Mouse (Mus musculus) macrophage (primary cell): ENCODE data around the gene Tatdn2. TPM values are rescaled to one million over a fixed set of nuclear protein-coding genes. Genes with fewer than 3 reads are reported as not detected.

Experiments used
- H3K27ac ChIP-seq: fragments of 350-480 bp; formaldehyde crosslinking; 2 replicates; pipeline ENCODE4 v1.9.0; 2021
- H3K36me3 ChIP-seq: fragments of 350-480 bp; formaldehyde crosslinking; 2 replicates; pipeline ENCODE4 v1.9.0; 2021; ENCODE audit errors: inconsistent target
- H3K4me3 ChIP-seq: fragments of 350-480 bp; formaldehyde crosslinking; 2 replicates; pipeline ENCODE4 v1.9.0; 2021; ENCODE audit errors: inconsistent target
- H3K79me2 ChIP-seq: fragments of 350-480 bp; formaldehyde crosslinking; 2 replicates; pipeline ENCODE4 v1.9.0; 2021; ENCODE audit errors: inconsistent target
- WGBS: methylation state at CpG from one replicate; pipeline ENCODE4 v1.1.7; 2026; ENCODE audit warnings: inconsistent platforms; ENCODE audit not compliant: missing documents; 5-methylcytosine and 5-hydroxymethylcytosine counted together
- polyA plus RNA-seq: library from polyadenylated mRNA; stranded (reverse); fragments of 250-400 nt; gene quantifications from 3 replicates; pipeline ENCODE4 v1.2.4, GENCODE M21; 2018; ENCODE audit warnings: inconsistent platforms

The Tatdn2 gene
- polyA plus RNA-seq, 1 experiment from 2014 or later = 53.5 TPM

DNA sequence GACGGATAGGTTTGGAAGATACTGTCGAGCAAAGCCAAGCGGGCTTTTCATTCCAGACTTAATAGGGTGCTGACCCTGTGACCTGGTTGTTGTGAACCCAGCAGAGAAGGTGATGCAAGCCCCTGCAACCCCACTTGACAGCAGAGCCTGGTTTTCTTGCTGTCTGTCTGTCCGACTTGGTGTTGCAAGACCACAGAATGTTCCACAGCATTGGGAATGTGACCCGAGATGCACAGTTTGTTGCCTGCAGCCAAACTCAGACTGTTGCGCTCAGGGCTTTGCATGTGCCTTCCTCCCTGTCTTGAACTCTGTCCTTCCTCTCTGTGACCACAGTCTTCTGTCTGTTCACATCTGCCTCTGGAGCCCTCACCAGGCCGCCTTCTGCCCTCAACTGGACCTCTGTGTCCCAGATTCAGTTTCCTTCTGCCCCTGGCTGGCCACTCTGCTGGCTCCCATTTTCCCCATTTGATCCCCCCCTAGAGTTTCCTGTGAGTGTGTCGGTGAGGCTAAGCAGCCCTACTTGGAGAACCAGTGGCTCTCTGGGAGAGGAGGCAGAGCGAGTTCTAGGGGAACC is 16.8 kb upstream of the Tatdn2 start:
- H3K27ac ChIP-seq = peak overlapping the region; percentile 51
- no peak overlapping the region for H3K4me3 ChIP-seq
- peaks cover 49% of the 10 kb centered on the region; the same call in 1 of the 2 replicates for H3K36me3 ChIP-seq
- peaks cover 10% of the 10 kb centered on the region; the same call in 1 of the 2 replicates for H3K79me2 ChIP-seq
- WGBS = 30% methylated on average over 9 of the region's 9 CpGs

DNA sequence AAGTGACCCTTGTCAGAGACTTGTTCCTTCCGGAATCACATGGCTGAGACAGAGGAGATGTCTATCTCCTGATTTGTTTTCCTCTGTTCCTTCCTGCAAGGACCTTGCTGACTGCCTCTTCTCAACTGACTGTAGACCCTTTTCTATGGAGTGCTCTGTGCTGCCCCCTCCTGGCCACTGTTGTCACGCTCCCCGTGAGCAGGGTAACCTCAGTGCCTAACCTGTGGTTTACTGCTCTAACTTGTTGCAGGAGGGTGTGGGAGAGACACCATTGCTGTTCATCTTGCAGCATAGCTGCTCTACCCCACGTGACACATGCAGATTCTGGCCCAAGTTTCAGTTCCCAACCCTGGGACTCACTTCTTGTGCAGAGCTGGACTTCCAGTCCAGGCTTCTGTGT is 15.6 kb upstream of the Tatdn2 start:
- Histone ChIP-seq H3K27ac (peak overlapping the region; percentile 51), H3K79me2 (peaks cover 10% of the 10 kb centered on the region; the same call in 1 of the 2 replicates)

DNA sequence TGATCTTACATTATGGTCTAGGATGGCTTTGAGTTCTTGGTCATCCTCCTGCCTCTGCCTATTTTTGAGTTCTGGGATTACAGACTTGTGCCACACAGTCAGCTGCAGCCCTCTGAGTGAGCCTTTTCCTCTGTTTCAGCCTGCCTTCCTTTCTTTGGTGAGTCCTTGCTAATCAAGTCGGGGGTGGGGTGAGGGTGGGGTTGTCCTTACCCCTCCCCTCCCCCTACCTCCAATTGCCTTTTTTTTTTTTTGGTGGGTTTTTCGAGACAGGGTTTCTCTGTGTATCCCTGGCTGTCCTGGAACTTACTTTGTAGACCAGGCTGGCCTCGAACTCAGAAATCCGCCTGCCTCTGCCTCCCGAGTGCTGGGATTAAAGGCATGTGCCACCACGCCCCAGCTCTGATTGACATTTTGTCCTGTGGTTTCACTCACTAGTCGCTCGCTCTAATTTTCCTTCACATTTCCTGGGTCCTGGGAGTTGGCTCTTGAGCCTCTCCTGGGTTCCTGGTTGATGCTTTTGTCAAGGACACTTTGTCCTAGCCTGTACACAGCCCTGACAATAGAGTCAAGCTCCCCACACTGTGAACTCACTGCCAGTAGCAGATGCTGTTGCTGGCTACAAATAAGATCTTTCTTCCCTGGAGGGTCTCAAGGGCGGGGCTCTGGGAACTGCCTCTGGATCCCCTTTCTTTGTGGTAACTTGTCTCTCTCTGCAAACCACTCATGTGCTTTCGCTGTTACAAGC is 13.6 kb upstream of the Tatdn2 start:
- Histone ChIP-seq H3K36me3 (peaks cover 67% of the 10 kb centered on the region), H3K4me3 (no peak overlapping the region), H3K79me2 (peaks cover 6% of the 10 kb centered on the region; the same call in 1 of the 2 replicates), H3K27ac (no peak overlapping the region)
- WGBS = 94% methylated on average over 9 of the region's 10 CpGs

More for the DNA sequence above, 15.6 kb upstream of the Tatdn2 start:
- Histone ChIP-seq H3K4me3 (no peak overlapping the region), H3K36me3 (peaks cover 51% of the 10 kb centered on the region)
- WGBS = 2% methylated on average over 4 of the region's 4 CpGs

DNA sequence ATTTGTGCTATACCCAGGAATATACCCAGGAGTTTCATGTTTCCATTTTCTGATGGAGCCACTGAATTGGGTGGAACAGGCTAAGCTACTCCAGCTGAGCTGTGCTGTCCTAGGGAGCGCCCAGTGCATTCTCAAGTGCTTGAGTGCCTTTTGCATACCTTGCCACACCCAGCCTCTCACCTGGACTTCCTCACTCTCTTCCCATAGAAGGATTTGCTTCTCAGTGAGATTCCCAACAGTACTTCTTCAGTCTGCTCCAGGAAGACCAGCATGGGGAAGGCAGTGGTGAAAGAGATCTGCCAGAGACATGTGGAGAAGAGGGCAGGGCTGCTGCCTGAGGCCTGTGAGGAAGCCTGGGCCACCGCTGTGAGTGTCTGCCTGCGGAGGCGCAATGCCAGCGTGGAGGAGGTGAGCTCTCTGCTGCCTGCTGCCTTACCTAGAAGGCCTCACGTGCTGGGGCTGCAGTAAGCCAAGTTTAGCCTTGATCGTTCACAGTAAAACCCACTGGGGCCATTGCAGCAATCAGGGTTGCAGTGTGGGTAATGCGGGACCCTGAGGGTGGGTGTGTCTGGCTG is 10.2 kb upstream of the Tatdn2 start:
- 93% methylated on average over 7 of the region's 8 CpGs for WGBS
- Histone ChIP-seq H3K79me2 (no peaks in the 10 kb centered on the region; the same call in 1 of the 2 replicates), H3K36me3 (peaks cover 55% of the 10 kb centered on the region), H3K4me3 (no peak overlapping the region), H3K27ac (no peak overlapping the region)

DNA sequence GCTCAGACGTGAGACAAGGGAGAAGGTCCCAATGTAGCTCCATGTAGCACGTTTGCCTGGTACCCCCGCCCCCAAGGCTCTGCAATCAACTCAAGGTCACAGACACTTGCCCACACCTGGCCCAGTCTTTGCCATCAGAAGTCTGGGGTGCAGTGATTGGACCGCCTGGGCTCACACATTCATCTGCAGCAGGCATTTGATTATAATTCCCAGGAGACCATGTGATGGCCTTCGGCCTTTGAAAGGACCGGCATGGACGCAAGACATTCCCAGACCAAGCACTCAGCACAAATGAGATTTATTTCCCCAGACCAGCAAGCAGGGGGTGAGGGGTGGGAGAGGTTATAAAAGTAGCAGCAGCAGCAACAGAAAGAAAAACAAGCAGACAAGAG is 6.8 kb upstream of the Tatdn2 start:
- WGBS = 93% methylated on average over 7 of the region's 7 CpGs
- peaks cover 43% of the 10 kb centered on the region for H3K36me3 ChIP-seq
- peaks cover 11% of the 10 kb centered on the region; the same call in 1 of the 2 replicates for H3K79me2 ChIP-seq
- H3K27ac ChIP-seq = peak overlapping the region; percentile 80
- no peak overlapping the region for H3K4me3 ChIP-seq

DNA sequence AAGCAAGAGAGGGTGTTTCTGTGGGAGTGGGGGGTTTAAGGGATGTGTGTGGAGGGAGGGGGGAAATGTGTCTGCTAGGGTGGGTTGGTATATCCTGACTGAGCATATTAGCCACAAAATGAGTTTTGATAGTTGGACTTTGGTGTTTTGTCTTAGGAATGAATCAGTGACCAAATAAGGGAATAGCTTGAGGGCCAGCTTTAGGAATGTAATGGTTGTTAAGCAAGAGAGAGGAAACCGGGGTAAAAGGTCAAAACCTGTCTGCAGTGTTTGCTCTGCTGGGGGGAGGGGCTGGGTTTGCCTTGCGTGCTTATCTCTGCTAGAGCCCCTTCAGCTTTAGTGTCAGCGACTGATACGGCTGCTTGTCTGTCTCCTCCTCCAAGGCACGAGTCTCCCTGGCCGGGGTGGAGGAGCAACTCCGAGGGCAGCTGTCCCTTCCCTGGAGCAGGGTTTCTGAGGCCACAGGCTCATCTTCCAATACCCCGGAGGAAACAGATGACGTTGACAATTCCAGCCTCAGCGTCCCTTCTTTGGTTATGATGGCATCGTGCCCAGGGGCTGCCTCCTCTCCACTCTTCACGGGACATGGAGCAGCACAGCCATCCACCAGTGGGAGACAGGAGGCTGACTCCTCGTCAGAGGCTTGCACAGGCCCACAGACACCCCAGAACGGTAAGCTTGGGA is 6.3 kb upstream of the Tatdn2 start:
- Histone ChIP-seq H3K79me2 (peaks cover 11% of the 10 kb centered on the region; the same call in 1 of the 2 replicates), H3K4me3 (no peak overlapping the region), H3K36me3 (peaks cover 38% of the 10 kb centered on the region), H3K27ac (peak overlapping the region; percentile 80)
- 34% methylated on average over 14 of the region's 14 CpGs for WGBS

DNA sequence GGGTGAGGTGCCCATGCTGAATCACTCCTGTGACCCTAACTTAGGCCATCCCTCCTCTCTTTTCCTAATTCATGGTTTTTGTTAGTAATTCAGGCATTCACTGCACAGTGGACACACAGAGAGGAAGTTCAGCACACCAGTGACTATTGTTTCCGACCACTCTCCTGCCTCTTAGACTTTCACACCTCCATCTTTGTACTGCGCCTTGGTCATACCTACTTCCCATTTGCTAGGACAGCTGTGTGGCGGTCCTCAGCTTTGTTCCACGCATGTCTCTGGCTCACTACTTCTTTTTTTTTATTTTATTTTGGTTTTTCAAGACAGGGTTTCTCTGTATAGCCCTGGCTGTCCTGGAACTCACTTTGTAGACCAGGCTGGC is 5.8 kb upstream of the Tatdn2 start:
- Histone ChIP-seq H3K4me3 (no peak overlapping the region), H3K36me3 (peaks cover 32% of the 10 kb centered on the region; the same call in 1 of the 2 replicates), H3K27ac (peak overlapping the region; percentile 80), H3K79me2 (peaks cover 11% of the 10 kb centered on the region; the same call in 1 of the 2 replicates)
- 18% methylated on average over 4 of the region's 4 CpGs for WGBS

DNA sequence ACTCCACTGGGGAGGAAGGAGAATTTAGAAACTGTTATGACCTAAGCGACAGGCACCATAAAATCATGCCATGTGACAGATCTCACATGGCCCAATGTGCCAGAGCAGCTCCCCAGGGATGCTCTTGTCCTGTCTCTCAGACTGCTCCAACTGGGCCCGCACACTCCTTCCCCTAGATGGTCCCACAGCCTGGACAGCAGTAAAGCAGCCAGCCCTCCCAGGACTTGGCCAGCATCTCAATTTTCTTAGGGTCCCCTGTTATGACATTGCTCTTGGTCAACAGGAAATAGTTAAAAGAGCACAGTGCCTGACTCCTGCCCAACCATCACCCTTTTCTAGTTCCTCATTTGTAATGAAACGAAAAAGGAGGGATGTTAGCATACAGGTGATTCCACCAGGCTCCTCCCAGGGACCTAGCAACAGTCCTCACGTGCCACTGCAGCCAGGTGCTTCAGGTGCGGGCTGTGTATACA is 4.2 kb upstream of the Tatdn2 start:
- Histone ChIP-seq H3K79me2 (peaks cover 15% of the 10 kb centered on the region), H3K36me3 (peaks cover 19% of the 10 kb centered on the region; the same call in 1 of the 2 replicates), H3K27ac (peak overlapping the region; percentile 80), H3K4me3 (no peak overlapping the region)
- WGBS = 28% methylated on average over 5 of the region's 5 CpGs

DNA sequence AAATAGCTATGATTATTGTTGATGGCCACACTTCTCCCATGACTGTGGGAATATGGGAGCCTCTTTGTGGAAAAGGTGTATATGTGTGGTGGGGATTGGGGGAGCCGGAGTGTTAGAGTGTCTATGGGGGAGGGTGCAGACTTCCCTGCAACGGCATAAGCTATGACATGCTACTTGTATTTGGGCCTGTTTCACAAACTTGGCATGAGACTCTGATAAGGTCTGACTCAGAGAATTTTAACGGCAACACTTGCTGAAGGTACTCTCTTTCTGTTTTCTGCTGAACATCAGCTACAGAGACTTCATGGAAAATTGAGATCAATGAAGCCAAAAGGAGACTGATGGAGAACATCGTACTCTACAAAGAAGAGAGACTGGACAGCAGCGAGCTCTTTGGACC is 3.5 kb upstream of the Tatdn2 start:
- Histone ChIP-seq H3K27ac (peak overlapping the region; percentile 80), H3K36me3 (peaks cover 13% of the 10 kb centered on the region; the same call in 1 of the 2 replicates), H3K4me3 (no peak overlapping the region), H3K79me2 (peaks cover 22% of the 10 kb centered on the region)
- 91% methylated on average over 5 of the region's 5 CpGs for WGBS

DNA sequence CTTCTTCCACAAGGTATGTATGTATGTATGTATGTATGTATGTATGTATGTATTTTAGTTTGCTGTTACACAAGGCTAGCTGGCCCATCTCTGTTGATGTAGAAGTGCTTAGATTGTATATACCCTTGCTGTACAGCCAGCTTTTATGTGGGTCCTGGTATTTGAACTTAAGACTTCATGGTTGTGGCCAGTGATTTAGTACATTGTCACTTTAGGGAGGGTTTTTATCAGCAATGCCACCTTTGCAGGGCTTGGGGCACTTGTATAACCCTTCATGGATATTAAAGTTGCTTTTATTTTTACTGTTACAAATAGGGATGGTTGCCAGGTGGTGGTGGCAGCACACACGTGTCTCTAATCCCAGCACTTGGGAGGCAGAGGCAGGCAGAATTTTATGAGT is 1.6 kb upstream of the Tatdn2 start:
- no peak overlapping the region for H3K4me3 ChIP-seq
- WGBS = 75% methylated on average over 1 of the region's 1 CpGs
- peaks cover 13% of the 10 kb centered on the region; the same call in 1 of the 2 replicates for H3K36me3 ChIP-seq
- H3K27ac ChIP-seq = peak overlapping the region; percentile 85; the same call in 1 of the 2 replicates
- peaks cover 40% of the 10 kb centered on the region for H3K79me2 ChIP-seq

DNA sequence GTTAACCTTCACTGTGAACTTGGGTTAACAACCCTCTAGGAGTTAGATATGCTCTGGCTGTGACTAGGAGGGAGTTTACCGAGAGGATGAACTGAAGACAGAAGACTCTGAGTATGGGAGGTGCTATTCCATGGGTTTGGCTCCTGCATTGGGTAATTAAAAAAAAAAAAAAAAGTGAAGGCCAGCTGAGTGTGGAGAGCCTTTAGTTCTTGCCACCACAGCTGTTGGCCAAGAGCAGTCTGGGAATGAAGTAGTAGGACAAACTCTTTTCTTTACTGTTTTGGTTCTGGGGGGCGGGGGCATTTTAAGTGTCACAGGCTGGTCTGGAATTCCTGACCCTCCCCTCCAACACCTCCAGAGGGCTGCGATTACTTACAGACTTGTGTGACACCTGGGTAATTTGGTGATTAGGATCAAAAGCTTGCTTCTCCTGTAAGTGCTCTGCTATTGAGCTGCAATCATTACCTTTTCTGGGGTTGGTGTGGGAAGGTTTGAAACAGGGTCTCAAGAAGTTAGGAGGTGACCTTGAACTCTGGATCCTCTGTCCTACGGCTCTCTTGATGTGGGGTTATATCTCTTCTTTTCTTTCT is 989 bp upstream of the Tatdn2 start:
- Histone ChIP-seq H3K36me3 (peaks cover 17% of the 10 kb centered on the region; the same call in 1 of the 2 replicates), H3K4me3 (peak overlapping the region; percentile 7; the same call in 1 of the 2 replicates), H3K79me2 (peaks cover 46% of the 10 kb centered on the region), H3K27ac (peak overlapping the region; percentile 85)
- WGBS = 68% methylated on average over 3 of the region's 4 CpGs

DNA sequence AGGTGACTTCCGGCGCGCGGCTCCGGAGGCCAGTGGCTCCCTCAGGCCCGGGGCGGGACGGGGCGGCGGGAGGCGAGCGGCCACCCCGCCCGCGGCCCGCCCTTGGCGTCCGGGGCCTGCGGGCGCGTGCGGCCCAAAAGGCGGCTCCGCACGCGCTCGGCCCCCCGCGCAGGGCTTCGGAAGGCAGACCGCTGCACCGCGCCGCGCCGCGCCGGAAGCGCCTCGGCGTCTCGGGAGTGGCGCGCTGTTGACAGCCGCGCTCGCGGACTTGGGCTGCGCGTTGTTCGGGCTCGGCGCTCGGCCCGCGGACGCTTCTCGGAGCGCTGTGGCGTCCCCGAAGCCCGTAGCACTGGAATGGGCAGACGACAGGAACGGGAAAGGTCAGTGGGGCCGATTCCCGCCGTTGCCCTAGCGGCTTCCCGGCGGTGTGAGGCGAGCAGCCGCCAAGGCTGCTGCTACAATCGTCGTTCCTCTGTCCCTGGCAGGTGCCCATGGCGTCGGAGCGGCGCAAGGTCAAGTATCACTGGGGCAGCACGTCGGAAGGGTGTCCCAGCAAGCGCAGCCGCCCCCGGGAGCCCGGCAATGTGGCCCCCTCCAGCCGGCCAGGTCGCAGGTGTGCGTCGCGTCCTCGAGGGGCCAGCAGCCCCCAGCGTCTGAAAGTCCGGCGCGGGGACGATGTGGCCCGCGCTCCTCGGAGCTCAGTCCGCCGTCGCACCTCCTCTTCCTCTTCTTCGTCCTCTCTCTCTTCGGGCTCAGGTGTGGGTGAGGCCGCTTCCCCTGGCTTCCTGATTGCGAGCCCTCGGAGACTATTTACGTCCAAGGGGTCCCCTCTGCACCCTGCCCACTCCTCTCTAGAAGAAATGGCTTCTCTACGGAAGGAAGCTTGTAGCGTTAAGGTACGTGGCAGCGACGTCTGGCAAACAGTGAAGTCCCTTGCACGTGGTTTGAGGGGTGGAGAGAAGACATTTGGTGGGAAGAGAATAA is 664 bp downstream of the Tatdn2 start:
- peaks cover 20% of the 10 kb centered on the region for H3K36me3 ChIP-seq
- H3K79me2 ChIP-seq = peaks cover 63% of the 10 kb centered on the region
- peak overlapping the region; percentile 58 for H3K4me3 ChIP-seq
- under 1% methylated on average over 69 of the region's 113 CpGs for WGBS
- peak overlapping the region; percentile 64 for H3K27ac ChIP-seq

DNA sequence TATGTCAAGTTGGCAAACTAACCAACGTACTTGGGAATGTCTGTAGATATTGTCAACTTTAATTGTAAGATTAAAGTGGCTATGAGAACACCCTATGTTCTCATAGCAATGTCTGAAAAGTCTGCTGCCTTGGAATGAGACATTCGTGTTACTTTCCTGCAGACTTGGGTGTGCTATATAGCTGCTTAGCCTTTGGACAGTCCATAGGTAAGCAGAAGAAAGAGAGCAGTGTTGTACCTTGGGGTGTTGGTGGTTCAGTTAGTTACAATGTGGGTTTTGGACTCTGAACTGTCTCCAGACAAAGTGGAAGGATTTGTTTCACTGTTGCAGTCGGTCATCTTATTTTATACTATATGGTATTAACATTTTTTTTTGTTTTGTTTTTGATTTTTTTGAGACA is 15.9 kb downstream of the Tatdn2 start:
- H3K4me3 ChIP-seq = no peak overlapping the region
- H3K79me2 ChIP-seq = peaks cover 80% of the 10 kb centered on the region
- H3K27ac ChIP-seq = no peak overlapping the region
- H3K36me3 ChIP-seq = peaks cover 58% of the 10 kb centered on the region
- 91% methylated on average over 3 of the region's 3 CpGs for WGBS
